Mouse (Mus musculus) heart, embryonic 10.5 days (tissue): Measurements from ENCODE around the gene Smurf1. TPM values are rescaled to one million over a fixed set of nuclear protein-coding genes. Genes with fewer than 3 reads are reported as not detected.

Experiments
- DNase-seq: peaks from one replicate; pipeline ENCODE4 v3.0.0-alpha.2; 2017; ENCODE audit warnings: low spot score
- H3K27ac ChIP-seq: fragments of 300-500 bp; sonication (generic); 2 replicates; pipeline ENCODE4 v1.5.1; 2016; ENCODE audit warnings: mild to moderate bottlenecking
- H3K27me3 ChIP-seq: fragments of 300-500 bp; sonication (generic); 2 replicates; pipeline ENCODE4 v1.6.1; 2016; ENCODE audit warnings: mild to moderate bottlenecking; ENCODE audit not compliant: poor library complexity, insufficient read depth, severe bottlenecking
- H3K36me3 ChIP-seq: fragments of 300-500 bp; sonication (generic); 2 replicates; pipeline ENCODE4 v1.6.1; 2016; ENCODE audit warnings: mild to moderate bottlenecking, moderate library complexity
- H3K4me1 ChIP-seq: fragments of 300-500 bp; sonication (generic); 2 replicates; pipeline ENCODE4 v1.6.1; 2016; ENCODE audit warnings: mild to moderate bottlenecking
- H3K4me3 ChIP-seq: fragments of 300-500 bp; sonication (generic); 2 replicates; pipeline ENCODE4 v1.5.1; 2016; ENCODE audit warnings: mild to moderate bottlenecking, moderate library complexity
- H3K9me3 ChIP-seq: fragments of 300-500 bp; sonication (generic); 2 replicates; pipeline ENCODE4 v1.6.1; 2016; ENCODE audit warnings: mild to moderate bottlenecking, moderate library complexity
- WGBS: fragments of 180-500 bp; shearing (Covaris S2); methylation state at CpG from one replicate; pipeline ENCODE4 v1.1.7; 2016; 5-methylcytosine and 5-hydroxymethylcytosine counted together
- microRNA-seq: library from miRNA; unstranded; fragments of <30 nt; microRNA quantifications from one replicate; pipeline ENCODE4, GENCODE M21; 2017
- polyA plus RNA-seq: library from polyadenylated mRNA; unstranded; fragments of >200 nt; fragmentation: Nextera tagmentation; extraction: Ambion mirVana; gene quantifications from 2 replicates; pipeline ENCODE4 v1.2.1, GENCODE M21; 2016

Gene Smurf1
- polyA plus RNA-seq, 1 experiment from 2014 or later = 16.1 TPM

- peaks cover 100% of the 10 kb centered on the region for H3K36me3 ChIP-seq
Measured at GRCm38 (mm10) chr5:144836100-144836499, 129.5 kb downstream of the Smurf1 start.

GRCm38 (mm10) chr5:144831840-144832469 lies 133.7 kb downstream of the Smurf1 start:
- Histone ChIP-seq H3K27me3 (no peaks in the 10 kb centered on the region), H3K36me3 (peaks cover 100% of the 10 kb centered on the region), H3K9me3 (no peaks in the 10 kb centered on the region), H3K4me3 (no peak overlapping the region), H3K27ac (no peak overlapping the region), H3K4me1 (no peaks in the 10 kb centered on the region)
- WGBS = 88% methylated on average over 9 of the region's 9 CpGs
- DNase-seq = no peak

More at GRCm38 (mm10) chr5:144836100-144836499, 129.5 kb downstream of the Smurf1 start:
- no peak overlapping the region for H3K27ac ChIP-seq
- WGBS = 91% methylated on average over 3 of the region's 3 CpGs
- DNase-seq = no peak
- no peaks in the 10 kb centered on the region for H3K4me1 ChIP-seq
- H3K27me3 ChIP-seq = no peaks in the 10 kb centered on the region
- no peaks in the 10 kb centered on the region for H3K9me3 ChIP-seq
- no peak overlapping the region for H3K4me3 ChIP-seq

- DNase-seq = no peak
- Histone ChIP-seq H3K4me1 (no peaks in the 10 kb centered on the region), H3K27ac (no peak overlapping the region), H3K9me3 (no peaks in the 10 kb centered on the region), H3K27me3 (no peaks in the 10 kb centered on the region), H3K4me3 (no peak overlapping the region), H3K36me3 (peaks cover 100% of the 10 kb centered on the region)
- WGBS = 94% methylated on average over 4 of the region's 4 CpGs
Measured at GRCm38 (mm10) chr5:144829631-144830030, 136.0 kb downstream of the Smurf1 start.

GRCm38 (mm10) chr5:144828365-144829102 lies 137.1 kb downstream of the Smurf1 start:
- Histone ChIP-seq H3K9me3 (no peaks in the 10 kb centered on the region), H3K27ac (no peak overlapping the region), H3K4me3 (no peak overlapping the region), H3K4me1 (no peaks in the 10 kb centered on the region), H3K36me3 (peaks cover 100% of the 10 kb centered on the region), H3K27me3 (no peaks in the 10 kb centered on the region)
- 93% methylated on average over 20 of the region's 20 CpGs for WGBS
- no peak for DNase-seq

Small RNA genes lying within 50 kb of the gene (microRNA-seq; reads per million reads assigned to microRNA genes)
- gene Mir7039 = not detected

Other genes with a start within 250 kb of the Smurf1 start
- 1.9 and 2.4 TPM in 2 replicates for gene Tmem130, start 204.0 kb downstream of the Smurf1 start, polyA plus RNA-seq
- gene Trrap, start 198.1 kb downstream of the Smurf1 start, polyA plus RNA-seq = 61.0 and 76.8 TPM in 2 replicates
- not detected in 2 replicates for gene Gm4871, start 66.9 kb upstream of the Smurf1 start, polyA plus RNA-seq
- not detected in 2 replicates for gene 1700018F24Rik, start 77.1 kb upstream of the Smurf1 start, polyA plus RNA-seq
- 113 and 117 TPM in 2 replicates for gene Arpc1a, start 118.0 kb upstream of the Smurf1 start, polyA plus RNA-seq
- gene Kpna7, start 118.2 kb upstream of the Smurf1 start, polyA plus RNA-seq = not detected in 2 replicates
- gene Arpc1b, start 148.4 kb upstream of the Smurf1 start, polyA plus RNA-seq = 195 and 218 TPM in 2 replicates
- gene Pdap1, start 174.4 kb upstream of the Smurf1 start, polyA plus RNA-seq = 79.4 and 86.3 TPM in 2 replicates
- gene Bud31, start 174.5 kb upstream of the Smurf1 start, polyA plus RNA-seq = 162 and 200 TPM in 2 replicates
- 14.6 and 15.0 TPM in 2 replicates for gene Ptcd1, start 201.3 kb upstream of the Smurf1 start, polyA plus RNA-seq
- 38.8 and 53.3 TPM in 2 replicates for gene Cpsf4, start 201.4 kb upstream of the Smurf1 start, polyA plus RNA-seq
- 717 and 837 TPM in 2 replicates for gene Atp5j2, start 226.2 kb upstream of the Smurf1 start, polyA plus RNA-seq
- gene Zkscan14, start 236.0 kb upstream of the Smurf1 start, polyA plus RNA-seq = 6.1 TPM in 2 replicates
- gene Zkscan5, start 238.7 kb upstream of the Smurf1 start, polyA plus RNA-seq = 10.9 and 11.8 TPM in 2 replicates